Mouse (Mus musculus) brain, embryonic 14.5 days (tissue): ENCODE data around the gene Kif18b. TPM values are rescaled to one million over a fixed set of nuclear protein-coding genes. Genes with fewer than 3 reads are reported as not detected.

Source experiments
- DNase-seq: peaks from one replicate; pipeline ENCODE4 v3.0.0-alpha.2; 2011; ENCODE audit warnings: low read depth
- CTCF ChIP-seq: fragments of 200-500 bp; IDR thresholded peaks from 2 replicates; pipeline ENCODE4 v1.5.1; 2012; ENCODE audit warnings: inconsistent platforms, mild to moderate bottlenecking, moderate library complexity, borderline replicate concordance; ENCODE audit not compliant: insufficient read depth, insufficient read length; ENCODE audit errors: extremely low read depth
- POLR2A ChIP-seq: fragments of 200-500 bp; IDR thresholded peaks from 2 replicates; pipeline ENCODE4 v1.6.1; 2012; ENCODE audit warnings: mild to moderate bottlenecking, inconsistent platforms, borderline replicate concordance; ENCODE audit not compliant: poor library complexity, insufficient read depth, insufficient read length, severe bottlenecking; ENCODE audit errors: extremely low read depth
- polyA plus RNA-seq: library from polyadenylated mRNA; depleted of rRNA; stranded (reverse); fragments of >200 nt; gene quantifications from 2 replicates; pipeline ENCODE4 v1.2.3, GENCODE M21; 2012; rRNA removed

Kif18b gene
- polyA plus RNA-seq = 9.3 and 15.9 TPM in 2 replicates

- TF ChIP-seq POLR2A (peak; percentile 13; the same call in 1 of the 2 replicates), CTCF (no peak)
- peak; percentile 99 for DNase-seq
These were observed at the start of gene Kif18b for GRCm38 (mm10) chr11:102924557-102925350. TSS of gene Kif18b (minus strand) at chr11:102925124.

- TF ChIP-seq POLR2A (no peak), CTCF (no peak)
These were observed 47.4 kb upstream of the Kif18b start for GRCm38 (mm10) chr11:102972326-102972725.

GRCm38 (mm10) chr11:102971604-102972003 is 46.7 kb upstream of the Kif18b start:
- no peak for DNase-seq
- no peak for TF ChIP-seq CTCF
- TF ChIP-seq POLR2A = no peak

More at GRCm38 (mm10) chr11:102972326-102972725, 47.4 kb upstream of the Kif18b start:
- no peak for DNase-seq

GRCm38 (mm10) chr11:102964547-102965091 is 39.7 kb upstream of the Kif18b start:
- TF ChIP-seq CTCF (no peak), POLR2A (no peak)
- no peak for DNase-seq

GRCm38 (mm10) chr11:102963855-102964546 is 39.1 kb upstream of the Kif18b start:
- TF ChIP-seq POLR2A (no peak), CTCF (no peak)
- DNase-seq = peak; percentile 81

GRCm38 (mm10) chr11:102963246-102963854 is 38.4 kb upstream of the Kif18b start:
- TF ChIP-seq POLR2A = no peak
- no peak for TF ChIP-seq CTCF
- DNase-seq = peak; percentile 85

DNA sequence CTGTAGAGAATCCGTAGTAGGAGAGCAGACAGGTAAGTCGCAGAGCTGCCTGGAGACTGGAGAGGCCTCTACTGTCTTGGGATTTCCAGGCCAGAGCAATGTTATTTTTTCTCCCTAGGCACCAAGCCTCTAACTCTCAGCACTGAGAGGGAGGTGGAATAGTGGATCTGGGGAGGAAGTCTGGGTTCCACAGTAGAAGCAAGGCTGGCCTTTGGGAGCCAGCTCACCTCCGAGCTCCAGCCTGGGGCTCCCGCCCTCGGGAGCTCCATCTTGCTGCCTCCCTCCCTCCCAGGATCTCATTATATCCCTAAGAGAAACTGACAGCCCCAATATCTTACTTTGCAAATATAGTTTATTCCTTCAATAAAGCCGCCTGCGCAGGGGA is 37.9 kb upstream of the Kif18b start:
- DNase-seq = no peak
- no peak for TF ChIP-seq POLR2A
- TF ChIP-seq CTCF = no peak

DNA sequence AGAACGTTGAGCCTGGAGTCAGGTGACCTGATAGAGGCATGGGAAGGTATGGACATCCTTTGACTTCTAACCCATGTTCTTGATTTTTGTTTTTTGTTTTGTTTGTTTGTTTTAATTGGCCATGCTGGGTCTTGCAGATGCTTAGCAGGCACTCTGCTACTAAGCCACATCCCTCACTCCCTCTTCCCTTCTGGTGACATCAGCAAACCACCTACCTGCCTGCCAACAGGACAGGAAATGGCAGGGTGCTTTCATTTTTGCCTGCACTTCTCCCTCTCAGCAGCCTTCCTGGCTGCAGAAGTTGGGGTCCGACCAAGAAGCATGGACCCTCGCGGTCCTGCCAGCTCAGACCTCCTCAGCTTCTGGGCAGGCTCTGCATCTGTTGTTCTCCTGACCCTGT is 36.2 kb upstream of the Kif18b start:
- DNase-seq = no peak
- TF ChIP-seq CTCF = no peak
- no peak for TF ChIP-seq POLR2A

GRCm38 (mm10) chr11:102958870-102959269 is 33.9 kb upstream of the Kif18b start:
- DNase-seq = no peak
- TF ChIP-seq CTCF (no peak), POLR2A (no peak)

DNA sequence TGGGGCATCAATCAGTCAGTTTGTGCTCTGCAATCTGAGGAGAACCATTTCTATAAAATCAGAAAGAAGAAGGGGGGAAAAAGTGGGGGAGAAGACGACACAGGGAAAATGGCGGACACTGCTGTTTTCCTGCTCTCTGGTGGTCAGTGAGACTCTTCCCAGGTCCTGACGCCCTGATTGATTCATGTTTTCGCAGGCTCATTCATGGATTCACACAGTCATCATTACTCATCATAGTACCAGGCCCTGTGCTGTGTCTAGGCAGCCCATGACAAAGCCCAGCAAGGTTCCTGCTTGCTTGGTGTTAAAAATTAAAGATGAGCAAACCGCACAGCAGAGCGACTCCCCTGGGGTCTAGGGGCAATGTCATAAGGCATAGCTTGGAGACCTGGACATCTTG is 33.5 kb upstream of the Kif18b start:
- DNase-seq = no peak
- TF ChIP-seq CTCF (no peak), POLR2A (no peak)

DNA sequence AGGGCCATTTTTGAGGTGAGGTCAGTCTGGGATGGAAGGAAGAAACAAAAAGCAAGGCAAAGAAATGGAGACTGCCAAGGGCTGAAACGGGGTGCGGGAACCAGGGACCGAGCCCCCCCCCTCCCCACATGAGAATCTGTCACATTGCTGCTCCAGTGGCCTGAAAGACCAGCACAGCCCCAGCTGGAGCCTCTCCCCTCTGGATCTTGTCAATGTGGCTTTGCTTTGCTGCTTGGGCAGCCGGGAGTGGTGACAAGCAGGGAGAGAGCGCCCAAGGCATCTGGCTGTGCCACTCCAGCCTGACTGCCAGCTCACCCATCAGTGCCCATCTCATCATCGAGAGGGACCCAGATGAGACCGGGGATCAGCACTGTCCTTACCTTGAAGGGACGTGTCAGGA is 32.8 kb upstream of the Kif18b start:
- TF ChIP-seq CTCF = no peak
- no peak for DNase-seq
